Mouse (Mus musculus) ES-E14 (cell line): ENCODE results near the gene Serpina16.

Experiments
- CHD2 ChIP-seq: IDR thresholded peaks from 2 replicates; pipeline ENCODE4 v1.6.1; 2014; ENCODE audit warnings: mild to moderate bottlenecking, low read depth, low read length, inconsistent platforms
- MAFK ChIP-seq: IDR thresholded peaks from 2 replicates; pipeline ENCODE4 v1.6.1; 2014; ENCODE audit warnings: mild to moderate bottlenecking, low read depth, low read length, inconsistent platforms; ENCODE audit not compliant: insufficient read depth
- ZC3H11A ChIP-seq: IDR thresholded peaks from 2 replicates; pipeline ENCODE4 v1.6.1; 2012; ENCODE audit warnings: low read depth, mild to moderate bottlenecking, inconsistent platforms, low read length, borderline replicate concordance
- ZNF384 ChIP-seq: IDR thresholded peaks from 2 replicates; pipeline ENCODE4 v1.6.1; 2012; ENCODE audit warnings: low read depth, low read length, inconsistent platforms

DNA sequence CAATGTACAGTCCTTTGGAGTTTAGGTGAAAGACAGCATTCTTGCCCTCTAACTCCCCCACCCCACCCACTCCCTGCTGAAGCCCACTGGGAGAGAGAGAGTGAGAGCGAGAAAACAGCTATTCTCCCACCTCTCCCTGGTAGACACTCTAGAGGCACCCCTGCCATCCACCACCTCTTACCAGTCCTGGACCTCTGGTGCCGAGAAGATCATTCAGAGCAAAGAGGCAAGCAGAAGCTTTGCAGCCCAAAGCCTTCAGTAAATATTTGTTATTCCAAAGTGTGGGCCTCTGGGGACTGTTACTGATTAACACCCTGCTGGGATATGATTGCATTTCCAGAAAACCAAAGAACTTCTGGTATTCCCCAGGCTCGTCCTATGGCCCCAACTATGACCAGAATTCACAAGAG is 44.7 kb downstream of the Serpina16 start, which contains the start of gene Serpina10:
- no peak for TF ChIP-seq CHD2
- TF ChIP-seq ZC3H11A, result no peak
- no peak for TF ChIP-seq ZNF384
- TF ChIP-seq MAFK, result no peak
